Comparison of ENCODE assay signal across 9 mouse cellular contexts in genomic region chr13:23698996-23699395, GRCm38 (mm10). TPM values are rescaled to one million over a fixed set of nuclear protein-coding genes. Genes with fewer than 3 reads are reported as not detected.
DNase-seq lines count a peak whose midpoint lies in the region; ATAC-seq and TF ChIP-seq lines count a peak whose summit lies in the region.
"Had no signal": no experiment of that assay in that cellular context is flagged by ENCODE, and none has a peak within 500 bp of the region (broad histone marks: within the 10 kb centered on the region; RNA-seq: fewer than 3 reads in every experiment).

No protein-coding gene starts in this region.

- intact Hi-C loops in gastrocnemius, adult 2 months (cut with DNase I), result loop anchor here (5.0 kb wide), 2 partner anchors 77 to 117 kb away; partner anchors contain the start of genes Hist1h1e, Hist1h2be and Hist1h4d

- no peak for DNase-seq in gastrocnemius, adult 2 months
- no peak for DNase-seq in gastrocnemius, postnatal 10 days
- peak; percentile 3 for DNase-seq in testis, postnatal 14 days (ENCODE audit: low spot score)
- no peak for DNase-seq in testis, postnatal 10 days (ENCODE audit: low spot score)
- DNase-seq in stomach, postnatal 0 days (ENCODE audit: low spot score), result no peak
- no peak for DNase-seq in thymus, postnatal 25 days
- no peak for DNase-seq in right cerebral cortex, postnatal 10 days (ENCODE audit: low spot score in 2 of 2)

- no peak for TF ChIP-seq EP300 in stomach, postnatal 0 days (optimal IDR thresholded peaks at IDR 0.05)

- ATAC-seq in liver, embryonic 15.5 days (ENCODE audit: insufficient read depth), result no peak
- no peak for ATAC-seq in stomach, postnatal 0 days (ENCODE audit: low FRiP score, low TSS enrichment)

- peaks cover 49% of the 10 kb centered on the region for H3K4me1 ChIP-seq in liver, embryonic 15.5 days (replicated peaks)
- no peaks in the 10 kb centered on the region for H3K4me1 ChIP-seq in stomach, postnatal 0 days (replicated peaks; ENCODE audit: control insufficient read depth, insufficient read depth)

- TF ChIP-seq CTCF in gastrocnemius, adult 2 months (IDR thresholded peaks at IDR 0.05), result no peak
- no peak for TF ChIP-seq CTCF in stomach, postnatal 0 days (IDR thresholded peaks at IDR 0.05; ENCODE audit: low read depth)

- peak overlapping the region; percentile 78; the same call in 1 of the 2 replicates for H3K4me3 ChIP-seq in gastrocnemius, adult 2 months
- 0 out of 2 replicates have a peak overlapping the region, but pooled peaks have one; percentile 58 for H3K4me3 ChIP-seq in liver, embryonic 15.5 days (replicated peaks)
- no peak overlapping the region for H3K4me3 ChIP-seq in stomach, postnatal 0 days (ENCODE audit: low read depth, low read length)

- WGBS in liver, embryonic 15.5 days (ENCODE audit: insufficient replicate concordance), result 63% methylated on average over 6 of the region's 6 CpGs
- WGBS in stomach, postnatal 0 days, result 45% methylated on average over 6 of the region's 6 CpGs

- H3K9me3 ChIP-seq in liver, embryonic 15.5 days (replicated peaks), result no peaks in the 10 kb centered on the region
- no peaks in the 10 kb centered on the region for H3K9me3 ChIP-seq in stomach, postnatal 0 days (ENCODE audit: control insufficient read depth, low read length)

- peak overlapping the region; percentile 45 for H3K9ac ChIP-seq in liver, embryonic 15.5 days
- 0 out of 2 replicates have a peak overlapping the region, but pooled peaks have one; percentile 28 for H3K9ac ChIP-seq in stomach, postnatal 0 days (ENCODE audit: low read length)

- peak overlapping the region; percentile 80 for H3K27ac ChIP-seq in gastrocnemius, adult 2 months
- peak overlapping the region; percentile 99 for H3K27ac ChIP-seq in liver, embryonic 15.5 days (replicated peaks)
- H3K27ac ChIP-seq in stomach, postnatal 0 days (replicated peaks), result no peak overlapping the region

- H3K4me2 ChIP-seq in liver, embryonic 15.5 days, result peak overlapping the region; percentile 70
- H3K4me2 ChIP-seq in stomach, postnatal 0 days (replicated peaks; ENCODE audit: low read depth), result peak overlapping the region; percentile 45; the same call in 1 of the 2 replicates

- no peaks in the 10 kb centered on the region for H3K36me3 ChIP-seq in liver, embryonic 15.5 days (replicated peaks)
- no peaks in the 10 kb centered on the region for H3K36me3 ChIP-seq in stomach, postnatal 0 days (ENCODE audit: control insufficient read depth, insufficient read depth, low read length)

- H3K27me3 ChIP-seq in liver, embryonic 15.5 days, result no peaks in the 10 kb centered on the region
- H3K27me3 ChIP-seq in stomach, postnatal 0 days (ENCODE audit: control insufficient read depth, insufficient read depth, low read length), result no peaks in the 10 kb centered on the region

RNA-seq across cellular contexts. Expression of gene Hist1h4c, which starts 0.7 kb away (rescaled TPM):
- 10 to 100 TPM; 49.8 to 61.2 TPM for total RNA-seq in gastrocnemius, adult 2 months (2021)
- total RNA-seq in gastrocnemius, postnatal 10 days (2021), result 100 to 1,000 TPM; 153 to 157 TPM
- 7.3 and 8.8 TPM in 2 replicates for polyA plus RNA-seq in liver, embryonic 15.5 days (2015; fragmentation: Nextera tagmentation; extraction: Ambion mirVana)
- 2.1 and 3.2 TPM in 2 replicates for polyA plus RNA-seq in stomach, postnatal 0 days (2015; fragmentation: Nextera tagmentation; extraction: Ambion mirVana)

RNA-seq across cellular contexts. Expression of gene Hist1h1t, which starts 3.4 kb away (rescaled TPM):
- total RNA-seq in gastrocnemius, adult 2 months (2021), result not detected
- total RNA-seq in gastrocnemius, postnatal 10 days (2021), result under 1 TPM; 0.59 to 0.63 TPM
- 0.17 TPM in 1 of 2 replicates, not detected in the other for polyA plus RNA-seq in liver, embryonic 15.5 days (2015; fragmentation: Nextera tagmentation; extraction: Ambion mirVana)
- polyA plus RNA-seq in stomach, postnatal 0 days (2015; fragmentation: Nextera tagmentation; extraction: Ambion mirVana), result not detected in 2 replicates
- total RNA-seq: gastrocnemius, adult 18-20 months had no signal

RNA-seq across cellular contexts. Expression of gene Hfe, which starts 11.7 kb away (rescaled TPM):
- 10 to 100 TPM; 16.0 to 18.7 TPM for total RNA-seq in gastrocnemius, adult 2 months (2021)
- total RNA-seq in gastrocnemius, postnatal 10 days (2021), result 1 to 10 TPM; 8.1 to 9.5 TPM
- polyA plus RNA-seq in liver, embryonic 15.5 days (2015; fragmentation: Nextera tagmentation; extraction: Ambion mirVana), result 13.6 and 16.4 TPM in 2 replicates
- 11.2 and 12.9 TPM in 2 replicates for polyA plus RNA-seq in stomach, postnatal 0 days (2015; fragmentation: Nextera tagmentation; extraction: Ambion mirVana)

RNA-seq across cellular contexts. Expression of gene Hist1h2bc, which starts 15.0 kb away (rescaled TPM):
- 10 to 100 TPM; 59.1 to 76.4 TPM for total RNA-seq in gastrocnemius, adult 2 months (2021)
- 10 to 100 TPM; 87.0 to 92.4 TPM for total RNA-seq in gastrocnemius, postnatal 10 days (2021)
- polyA plus RNA-seq in liver, embryonic 15.5 days (2015; fragmentation: Nextera tagmentation; extraction: Ambion mirVana), result 136 and 151 TPM in 2 replicates
- polyA plus RNA-seq in stomach, postnatal 0 days (2015; fragmentation: Nextera tagmentation; extraction: Ambion mirVana), result 105 and 115 TPM in 2 replicates

RNA-seq across cellular contexts. Expression of gene Hist1h2ac, which starts 15.2 kb away (rescaled TPM):
- under 1 TPM; 0.84 to 0.92 TPM for total RNA-seq in gastrocnemius, adult 2 months (2021)
- 1 to 10 TPM; 6.3 to 6.7 TPM for total RNA-seq in gastrocnemius, postnatal 10 days (2021)
- polyA plus RNA-seq in liver, embryonic 15.5 days (2015; fragmentation: Nextera tagmentation; extraction: Ambion mirVana), result 1.2 and 1.4 TPM in 2 replicates
- 0.57 and 0.74 TPM in 2 replicates for polyA plus RNA-seq in stomach, postnatal 0 days (2015; fragmentation: Nextera tagmentation; extraction: Ambion mirVana)
